ENCODE assay signal across 8 mouse cellular contexts in the genomic region with DNA sequence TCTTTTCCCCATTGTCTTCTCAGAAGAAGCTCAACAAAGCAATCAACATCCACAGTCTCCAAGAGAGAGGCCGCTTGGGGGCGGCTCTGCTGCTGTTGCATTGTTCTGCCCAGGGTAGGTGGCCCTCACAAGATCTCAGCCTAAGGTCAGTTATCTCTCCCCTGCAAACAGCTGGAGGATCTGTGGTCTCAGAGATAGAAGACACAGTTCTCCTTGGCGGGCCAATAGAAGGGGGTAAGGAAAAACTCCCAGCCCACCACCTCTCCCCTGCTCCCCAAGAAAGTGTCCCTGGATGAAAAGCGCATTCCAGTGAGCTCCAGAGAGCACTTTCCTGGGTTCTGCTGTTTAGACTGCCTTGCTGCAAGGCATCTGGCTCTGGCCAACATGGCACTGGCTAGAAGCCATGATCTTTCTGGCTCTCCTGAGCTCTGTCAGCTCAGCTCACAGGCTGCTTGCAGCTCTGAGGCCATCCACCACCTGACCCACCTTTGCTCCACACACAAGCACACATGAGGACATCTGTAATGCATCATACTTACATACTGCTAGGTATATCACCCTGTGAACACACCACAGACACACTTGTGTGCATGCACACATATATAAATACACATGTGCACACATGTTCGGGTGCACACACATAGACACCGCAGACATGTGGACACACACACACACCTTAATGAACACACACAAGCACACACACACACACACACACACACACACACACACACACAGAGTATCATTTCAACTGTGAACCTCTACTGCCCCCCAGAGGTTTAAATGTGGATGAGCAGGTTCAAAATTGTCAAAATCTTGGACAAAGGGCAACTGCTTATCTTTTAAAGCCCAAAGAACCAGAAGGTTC.
DNase-seq lines count a peak whose midpoint lies in the region; ATAC-seq lines count a peak whose summit lies in the region.

No protein-coding gene starts in this region.

- no peak overlapping the region for H3K9ac ChIP-seq in hindbrain, embryonic 15.5 days
- H3K9ac ChIP-seq in midbrain, embryonic 11.5 days (ENCODE audit: low read length) = peak overlapping the region; percentile 24; the same call in 1 of the 2 replicates

- intact Hi-C loops in left cerebral cortex, postnatal 14 days (cut with DNase I) = loop anchor here (1.0 kb wide), 2 partner anchors 378 to 384 kb away; no protein-coding TSS in a partner anchor

- peaks cover 2% of the 10 kb centered on the region; the same call in 1 of the 2 replicates for H3K27me3 ChIP-seq in hindbrain, embryonic 15.5 days
- H3K27me3 ChIP-seq in midbrain, embryonic 11.5 days (ENCODE audit: control insufficient read depth, insufficient read depth, low read length) = peaks cover 11% of the 10 kb centered on the region

- H3K4me2 ChIP-seq in hindbrain, embryonic 15.5 days = no peak overlapping the region
- H3K4me2 ChIP-seq in midbrain, embryonic 11.5 days = no peak overlapping the region

- H3K27ac ChIP-seq in hindbrain, embryonic 15.5 days (replicated peaks) = no peak overlapping the region
- no peak overlapping the region; the same call in 1 of the 2 replicates for H3K27ac ChIP-seq in midbrain, embryonic 11.5 days (ENCODE audit: low read depth, low read length)

- no peaks in the 10 kb centered on the region for H3K9me3 ChIP-seq in hindbrain, embryonic 15.5 days
- H3K9me3 ChIP-seq in midbrain, embryonic 11.5 days (ENCODE audit: control insufficient read depth, low read length) = no peaks in the 10 kb centered on the region

- WGBS in hindbrain, embryonic 15.5 days = 34% methylated on average over 6 of the region's 6 CpGs
- 37% methylated on average over 6 of the region's 6 CpGs for WGBS in midbrain, embryonic 11.5 days

- peak; percentile 72 for ATAC-seq in hindbrain, embryonic 15.5 days (ENCODE audit: low FRiP score, low read depth)
- peak; percentile 54; the same call in 1 of the 2 replicates for ATAC-seq in midbrain, embryonic 11.5 days (ENCODE audit: low FRiP score)

- DNase-seq in right cerebral cortex, postnatal 10 days (ENCODE audit: low spot score in 2 of 2) = peak; percentile 57 to 63
- no peak for DNase-seq in right cerebral cortex, adult 18-20 months
- DNase-seq in cerebellum, adult 18-20 months = peak; percentile 49 to 53
- peak; percentile 45 for DNase-seq in forelimb bud, embryonic 11.5 days (ENCODE audit: low read depth, low spot score)
- DNase-seq in left cerebral cortex, postnatal 14 days (ENCODE audit: low spot score in 2 of 2) = peak; percentile 39 to 59
- DNase-seq in midbrain, embryonic 11.5 days (ENCODE audit: low spot score, missing footprints) = peak; percentile 90
- peak; percentile 54 for DNase-seq in thymus, postnatal 0 days (ENCODE audit: low spot score)

- no peaks in the 10 kb centered on the region for H3K36me3 ChIP-seq in hindbrain, embryonic 15.5 days
- H3K36me3 ChIP-seq in midbrain, embryonic 11.5 days (ENCODE audit: control insufficient read depth, insufficient read depth, low read length) = no peaks in the 10 kb centered on the region

- no peak overlapping the region for H3K4me3 ChIP-seq in hindbrain, embryonic 15.5 days
- no peak overlapping the region for H3K4me3 ChIP-seq in midbrain, embryonic 11.5 days (ENCODE audit: low read depth, low read length)

- peaks cover 14% of the 10 kb centered on the region for H3K4me1 ChIP-seq in hindbrain, embryonic 15.5 days (replicated peaks)
- peaks cover 14% of the 10 kb centered on the region for H3K4me1 ChIP-seq in midbrain, embryonic 11.5 days (ENCODE audit: control insufficient read depth, insufficient read depth, low read length)
